Mouse (Mus musculus) MEL (cell line): ENCODE results near the gene Gm42674.

ENCODE experiments used
- CTCF ChIP-seq, 3 experiments: IDR thresholded peaks in 2 of 3; conservative IDR thresholded peaks in 1 of 3; 2 replicates each; pipeline ENCODE4 v1.5.1; 2011 to 2012; ENCODE audit warnings: low read length in 3 of 3, low read depth in 2 of 3, mild to moderate bottlenecking in 2 of 3, improper control_type of control experiment in 1 of 3, inconsistent platforms in 1 of 3, mixed read lengths in 1 of 3, moderate library complexity in 1 of 3; ENCODE audit not compliant: control insufficient read depth in 1 of 3, insufficient read depth in 1 of 3, poor library complexity in 1 of 3, severe bottlenecking in 1 of 3
- GABPA ChIP-seq: IDR thresholded peaks from 2 replicates; pipeline ENCODE4 v1.6.1; 2012; ENCODE audit warnings: low read depth, mild to moderate bottlenecking, inconsistent platforms, low read length, improper control_type of control experiment, moderate library complexity
- KAT2A ChIP-seq: conservative IDR thresholded peaks from 2 replicates; pipeline ENCODE4 v1.6.1; 2012; ENCODE audit warnings: low read depth, low read length, improper control_type of control experiment, inconsistent platforms
- MXI1 ChIP-seq: IDR thresholded peaks from 2 replicates; pipeline ENCODE4 v1.6.1; 2011; ENCODE audit warnings: mild to moderate bottlenecking, low read depth, low read length, improper control_type of control experiment
- POLR2A ChIP-seq, 2 experiments: IDR thresholded peaks; 2 replicates each; pipeline ENCODE4 v1.6.1; 2011 to 2012; ENCODE audit warnings: low read length in 2 of 2, mild to moderate bottlenecking in 2 of 2, control low read depth in 1 of 2, improper control_type of control experiment in 1 of 2, low read depth in 1 of 2, moderate library complexity in 1 of 2; ENCODE audit not compliant: control insufficient read depth in 1 of 2, insufficient read depth in 1 of 2, poor library complexity in 1 of 2
- RAD21 ChIP-seq: IDR thresholded peaks from 2 replicates; pipeline ENCODE4 v1.6.1; 2011; ENCODE audit warnings: mild to moderate bottlenecking, low read depth, low read length, improper control_type of control experiment
- TCF12 ChIP-seq: IDR thresholded peaks from 2 replicates; pipeline ENCODE4 v1.6.1; 2014; ENCODE audit warnings: low read depth, mild to moderate bottlenecking, inconsistent platforms, low read length, improper control_type of control experiment, moderate library complexity
- USF2 ChIP-seq, 2 experiments: IDR thresholded peaks; 2 replicates each; pipeline ENCODE4 v1.6.1; 2011 to 2012; ENCODE audit warnings: improper control_type of control experiment in 2 of 2, low read length in 2 of 2, borderline replicate concordance in 1 of 2, inconsistent platforms in 1 of 2, low read depth in 1 of 2, mild to moderate bottlenecking in 1 of 2; ENCODE audit not compliant: insufficient read depth in 1 of 2

DNA sequence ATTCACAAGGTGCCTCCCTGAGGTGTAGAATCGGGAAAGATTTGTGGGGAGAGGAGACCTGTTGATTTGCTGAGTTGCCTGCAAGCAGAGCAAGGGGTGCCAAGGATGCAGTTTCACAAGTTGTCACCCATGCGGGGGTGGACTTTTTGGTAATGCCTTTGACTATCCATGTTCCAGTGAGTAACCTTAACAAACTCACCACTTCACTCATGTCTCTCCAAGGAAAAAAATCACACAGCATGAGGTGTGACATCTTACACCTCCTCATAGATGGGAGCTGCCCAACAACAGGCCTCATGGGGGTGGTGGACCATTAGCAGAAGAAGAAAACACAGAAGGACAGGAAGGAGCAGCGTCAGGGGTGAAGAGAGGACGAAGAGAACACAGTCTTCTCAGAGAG, 19.1 kb upstream of the Gm42674 start:
- TF ChIP-seq TCF12 = no peak
- TF ChIP-seq MXI1 = no peak
- no peak for TF ChIP-seq USF2 (IDR thresholded peaks at IDR 0.05; ENCODE audit: borderline replicate concordance in 1 of 2, insufficient read depth in 1 of 2, low read depth in 1 of 2, low read length in 2 of 2)
- no peak for TF ChIP-seq CTCF (IDR thresholded peaks at IDR 0.05 in 2 of 3, conservative IDR thresholded peaks at IDR 0.05 in 1 of 3; ENCODE audit: control insufficient read depth in 1 of 3, insufficient read depth in 1 of 3, low read depth in 2 of 3, low read length in 3 of 3, poor library complexity in 1 of 3, severe bottlenecking in 1 of 3)
- no peak for TF ChIP-seq POLR2A (IDR thresholded peaks at IDR 0.05; ENCODE audit: control insufficient read depth in 1 of 2, insufficient read depth in 1 of 2, low read depth in 1 of 2, low read length in 2 of 2, poor library complexity in 1 of 2)
- no peak for TF ChIP-seq GABPA
- TF ChIP-seq RAD21 = no peak
- no peak for TF ChIP-seq KAT2A
